ENCODE assay signal across 16 mouse cellular contexts in the genomic region with DNA sequence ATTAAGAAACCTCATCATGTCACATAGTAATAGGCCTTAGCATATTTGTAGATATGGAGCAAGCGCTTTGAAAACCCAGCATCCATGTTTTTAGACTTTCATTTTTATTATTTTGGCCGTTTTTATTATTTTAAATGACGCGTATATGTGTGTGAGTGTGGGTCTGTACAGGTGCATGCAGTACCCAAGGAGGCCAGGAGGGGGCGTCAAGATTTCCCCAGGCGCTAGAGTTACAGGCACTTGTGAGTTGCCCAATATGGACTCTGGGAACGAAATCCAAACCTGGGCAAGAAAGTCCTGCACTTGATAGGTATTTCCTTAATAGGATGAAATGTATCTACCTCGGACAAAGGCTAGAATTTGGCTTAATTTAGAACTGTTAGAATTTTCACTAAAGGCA. TPM values are rescaled to one million over a fixed set of nuclear protein-coding genes. Genes with fewer than 3 reads are reported as not detected.
DNase-seq lines count a peak whose midpoint lies in the region; ATAC-seq and TF ChIP-seq lines count a peak whose summit lies in the region.
"Had no signal": no experiment of that assay in that cellular context is flagged by ENCODE, and none has a peak within 500 bp of the region (broad histone marks: within the 10 kb centered on the region; RNA-seq: fewer than 3 reads in every experiment).

No protein-coding gene starts in this region.

- WGBS in liver, adult 2 months, result 81% methylated on average over 8 of the region's 8 CpGs
- WGBS in bone marrow, adult 2 months, result 75% methylated on average over 8 of the region's 8 CpGs

- no peak for ATAC-seq in CD4-positive, CD25-positive, alpha-beta regulatory T cell, adult 4 months
- no peak for ATAC-seq in megakaryocyte progenitor cell, adult 5-6 weeks (replicated peaks; ENCODE audit: poor library complexity)
- ATAC-seq: midbrain, embryonic 13.5 days had no signal

- no peak for TF ChIP-seq POLR2A in liver, adult 2 months (IDR thresholded peaks at IDR 0.05; ENCODE audit: extremely low read depth, insufficient read depth, low read length)
- no peak for TF ChIP-seq POLR2A in bone marrow, adult 2 months (IDR thresholded peaks at IDR 0.05; ENCODE audit: borderline replicate concordance, control insufficient read depth, low read depth, low read length)

- no peak overlapping the region for H3K4me3 ChIP-seq in liver, adult 2 months (ENCODE audit: insufficient read depth, low read depth, low read length)
- no peak overlapping the region for H3K4me3 ChIP-seq in bone marrow, adult 2 months (replicated peaks; ENCODE audit: control insufficient read depth, low read depth, low read length)
- H3K4me3 ChIP-seq: heart, embryonic 13.5 days; midbrain, embryonic 13.5 days; neural tube, embryonic 15.5 days; stomach, embryonic 15.5 days had no signal

- DNase-seq in CD4-positive, CD25-positive, alpha-beta regulatory T cell, adult 2 months (ENCODE audit: low read depth, low spot score), result peak; percentile 21
- peak; percentile 33 for DNase-seq in liver, adult 2 months (ENCODE audit: extremely low read depth, low read depth, low spot score)
- DNase-seq in liver (no peak), A20 (ENCODE audit: low read depth, low spot score) (peak; percentile 21)
- DNase-seq in right cerebral cortex, postnatal 36 days (ENCODE audit: low spot score in 2 of 2), result no peak
- DNase-seq: cerebellum, adult 9-11 months; gastrocnemius, postnatal 14 days; right cerebral cortex, postnatal 25 days had no signal

- peak; percentile 60 for TF ChIP-seq CTCF in liver, adult 2 months (IDR thresholded peaks at IDR 0.05; ENCODE audit: low read depth, low read length)
- peak; percentile 31; the same call in 1 of the 2 replicates for TF ChIP-seq CTCF in bone marrow, adult 2 months (IDR thresholded peaks at IDR 0.05; ENCODE audit: control insufficient read depth, insufficient read depth, low read length)

- no peaks in the 10 kb centered on the region for H3K79me2 ChIP-seq in liver, adult 2 months (ENCODE audit: control insufficient read depth, insufficient read depth, low read length)

- no peak overlapping the region for H3K9ac ChIP-seq in liver, adult 2 months (ENCODE audit: low read depth, low read length)
- H3K9ac ChIP-seq: heart, embryonic 13.5 days; hindbrain, embryonic 14.5 days; midbrain, embryonic 13.5 days; neural tube, embryonic 15.5 days; stomach, embryonic 15.5 days had no signal

- no peak overlapping the region for H3K27ac ChIP-seq in liver, adult 2 months (replicated peaks; ENCODE audit: insufficient read depth, low read depth, low read length)
- no peak overlapping the region for H3K27ac ChIP-seq in bone marrow, adult 2 months (ENCODE audit: control insufficient read depth, insufficient read depth, low read depth, low read length, poor library complexity)
- H3K27ac ChIP-seq: hindbrain, embryonic 14.5 days; midbrain, embryonic 13.5 days; neural tube, embryonic 15.5 days; stomach, embryonic 15.5 days had no signal

- no peaks in the 10 kb centered on the region for H3K4me1 ChIP-seq in liver, adult 2 months (ENCODE audit: control insufficient read depth, insufficient read depth, low read length)
- H3K4me1 ChIP-seq in bone marrow, adult 2 months (ENCODE audit: control insufficient read depth, insufficient read depth, low read length), result no peaks in the 10 kb centered on the region
- H3K4me1 ChIP-seq: midbrain, embryonic 13.5 days; neural tube, embryonic 15.5 days had no signal

- H3K27me3 ChIP-seq in liver, adult 2 months (ENCODE audit: control insufficient read depth, insufficient read depth, low read length), result no peaks in the 10 kb centered on the region
- H3K27me3 ChIP-seq: heart, embryonic 13.5 days; midbrain, embryonic 13.5 days; neural tube, embryonic 15.5 days; stomach, embryonic 15.5 days had no signal

- H3K36me3 ChIP-seq in liver, adult 2 months (ENCODE audit: control insufficient read depth, insufficient read depth, low read length), result no peaks in the 10 kb centered on the region
- H3K36me3 ChIP-seq: heart, embryonic 13.5 days; midbrain, embryonic 13.5 days; neural tube, embryonic 15.5 days; stomach, embryonic 15.5 days had no signal

RNA-seq across cellular contexts. Expression of gene Il34, which starts 30.4 kb away (rescaled TPM):
- polyA plus RNA-seq in CD4-positive, CD25-positive, alpha-beta regulatory T cell, adult 4 months (2017; shearing (Covaris generic)), result not detected
- total RNA-seq in liver, adult 2 months (2014; rRNA removed), result 2.4 and 4.8 TPM in 2 replicates
- 5.6 and 7.3 TPM in 2 replicates for polyA plus RNA-seq in liver, adult 2 months (2012; rRNA removed)
- 23.4 and 25.8 TPM in 2 replicates for polyA plus RNA-seq in bone marrow, adult 2 months (2011; ENCODE audit: insufficient read depth, insufficient read length, low replicate concordance, missing spikeins)
- total RNA-seq in megakaryocyte progenitor cell, adult 5-6 weeks (2015), result not detected in 2 replicates
- not detected in 2 replicates for total RNA-seq in megakaryocyte progenitor cell, adult 5-6 weeks (2017)

RNA-seq across cellular contexts. Expression of gene Mtss1l, which starts 54.0 kb away (rescaled TPM):
- not detected for polyA plus RNA-seq in CD4-positive, CD25-positive, alpha-beta regulatory T cell, adult 4 months (2017; shearing (Covaris generic))
- total RNA-seq in liver, adult 2 months (2014; rRNA removed), result 0.55 and 0.94 TPM in 2 replicates
- 2.5 and 3.7 TPM in 2 replicates for polyA plus RNA-seq in liver, adult 2 months (2012; rRNA removed)
- 5.8 and 7.6 TPM in 2 replicates for polyA plus RNA-seq in bone marrow, adult 2 months (2011; ENCODE audit: insufficient read depth, insufficient read length, low replicate concordance, missing spikeins)
- 0.27 TPM in 1 of 2 replicates, not detected in the other for total RNA-seq in megakaryocyte progenitor cell, adult 5-6 weeks (2015)
- total RNA-seq in megakaryocyte progenitor cell, adult 5-6 weeks (2017), result 1.7 TPM in 1 of 2 replicates, not detected in the other

Comparison
In these comparisons a context has a peak if more than half of its experiments do, and no peak if none do; other contexts are left out.
1. DNase-seq: peak in CD4-positive, CD25-positive, alpha-beta regulatory T cell, adult 2 months (single experiment), liver, adult 2 months (single experiment) and A20 (single experiment); none in liver (single experiment) and right cerebral cortex, postnatal 36 days (0 of 2).